In genomic region chr5:114067543-114067942, GRCm38 (mm10) we compare ENCODE assay signal across 36 mouse cellular contexts. TPM values are rescaled to one million over a fixed set of nuclear protein-coding genes. Genes with fewer than 3 reads are reported as not detected.
"Had no signal": no experiment of that assay in that cellular context is flagged by ENCODE, and none has a peak within 500 bp of the region (broad histone marks: within the 10 kb centered on the region; RNA-seq: fewer than 3 reads in every experiment).

No protein-coding gene starts in this region.

- H3K27me3 ChIP-seq: limb, embryonic 12.5 days; limb, embryonic 13.5 days; limb, embryonic 15.5 days; liver, embryonic 12.5 days; liver, embryonic 13.5 days; liver, embryonic 15.5 days; lung, embryonic 15.5 days; midbrain, embryonic 12.5 days; midbrain, embryonic 13.5 days; midbrain, embryonic 15.5 days had no signal

- H3K4me2 ChIP-seq: limb, embryonic 12.5 days; limb, embryonic 13.5 days; limb, embryonic 15.5 days; liver, embryonic 11.5 days; liver, embryonic 12.5 days; liver, embryonic 13.5 days; liver, embryonic 15.5 days; lung, embryonic 14.5 days; lung, embryonic 15.5 days; midbrain, embryonic 11.5 days; midbrain, embryonic 12.5 days; midbrain, embryonic 13.5 days; midbrain, embryonic 15.5 days had no signal

- H3K36me3 ChIP-seq: limb, embryonic 10.5 days; limb, embryonic 12.5 days; limb, embryonic 13.5 days; limb, embryonic 15.5 days; liver, embryonic 12.5 days; liver, embryonic 13.5 days; liver, embryonic 15.5 days; lung, embryonic 15.5 days; midbrain, embryonic 10.5 days had no signal

- H3K9me3 ChIP-seq: limb, embryonic 10.5 days; limb, embryonic 12.5 days; limb, embryonic 13.5 days; limb, embryonic 15.5 days; liver, embryonic 12.5 days; liver, embryonic 13.5 days; liver, embryonic 15.5 days; lung, embryonic 15.5 days; midbrain, embryonic 10.5 days; midbrain, embryonic 12.5 days; midbrain, embryonic 13.5 days; midbrain, embryonic 15.5 days had no signal

- H3K9ac ChIP-seq: limb, embryonic 12.5 days; limb, embryonic 13.5 days; limb, embryonic 15.5 days; liver, embryonic 12.5 days; liver, embryonic 13.5 days; liver, embryonic 14.5 days; liver, embryonic 15.5 days; liver, postnatal 0 days; lung, embryonic 14.5 days; lung, embryonic 15.5 days; midbrain, embryonic 12.5 days; midbrain, embryonic 13.5 days; midbrain, embryonic 15.5 days had no signal

- H3K4me1 ChIP-seq: limb, embryonic 12.5 days; limb, embryonic 13.5 days; limb, embryonic 15.5 days; liver, embryonic 12.5 days; liver, embryonic 13.5 days; liver, embryonic 15.5 days; lung, embryonic 15.5 days; megakaryocyte, embryonic 14.5 days; midbrain, embryonic 15.5 days had no signal

- H3K27ac ChIP-seq: left cerebral cortex, adult 2 months; limb, embryonic 10.5 days; limb, embryonic 12.5 days; limb, embryonic 13.5 days; limb, embryonic 15.5 days; liver, embryonic 12.5 days; liver, embryonic 13.5 days; liver, embryonic 14.5 days; liver, embryonic 15.5 days; lung, embryonic 15.5 days; macrophage; midbrain, embryonic 10.5 days; midbrain, embryonic 12.5 days; midbrain, embryonic 13.5 days; midbrain, embryonic 15.5 days had no signal

- H3K4me3 ChIP-seq: left cerebral cortex, adult 2 months; limb, embryonic 10.5 days; limb, embryonic 12.5 days; limb, embryonic 13.5 days; limb, embryonic 15.5 days; liver, embryonic 12.5 days; liver, embryonic 13.5 days; liver, embryonic 15.5 days; lung, embryonic 15.5 days; megakaryocyte, embryonic 14.5 days; midbrain, embryonic 10.5 days; midbrain, embryonic 12.5 days; midbrain, embryonic 13.5 days; midbrain, embryonic 15.5 days; myocyte had no signal

- DNase-seq: left cerebral cortex, postnatal 4 days; liver; liver, embryonic 13.5 days; liver, postnatal 0 days; lung, adult 18-20 months; lung, adult 2 months; lung, embryonic 14.5 days; lung, postnatal 10 days; lung, postnatal 14 days; lung, postnatal 36 days; lung, postnatal 4 days; midbrain, embryonic 14.5 days had no signal

RNA-seq across cellular contexts. Expression of gene Svop, which starts 23.8 kb away (rescaled TPM):
- total RNA-seq: liver, adult 2 months; megakaryocyte progenitor cell, adult 5-6 weeks; megakaryocyte, adult 5-6 weeks; megakaryocyte-erythroid progenitor cell, adult 5-6 weeks; monocyte, adult 5-6 weeks had no signal
- polyA plus RNA-seq: liver, adult 2 months; liver, embryonic 11.5 days; liver, embryonic 12.5 days; liver, embryonic 14.5 days; liver, embryonic 15.5 days; liver, postnatal 0 days; lung, adult 2 months; lung, postnatal 0 days; macrophage had no signal
